Mouse (Mus musculus) C2C12 (cell line): Measurements from ENCODE around the gene Sox6.

Source experiments
- CEBPB ChIP-seq: IDR thresholded peaks from one replicate; pipeline ENCODE4 v1.6.1; 2011; ENCODE audit warnings: low read depth, mild to moderate bottlenecking, control low read depth, moderate library complexity
- CTCF ChIP-seq: IDR thresholded peaks from one replicate; pipeline ENCODE4 v1.5.1; 2011; ENCODE audit not compliant: control insufficient read depth, insufficient read depth, insufficient read length
- FOSL1 ChIP-seq: IDR thresholded peaks from one replicate; pipeline ENCODE4 v1.8.0; 2011; ENCODE audit warnings: mild to moderate bottlenecking, low read length; ENCODE audit not compliant: poor library complexity, insufficient read depth, severe bottlenecking
- MAX ChIP-seq: IDR thresholded peaks from one replicate; pipeline ENCODE4 v1.6.1; 2011; ENCODE audit warnings: mild to moderate bottlenecking, control low read depth
- MYOD1 ChIP-seq: IDR thresholded peaks from one replicate; pipeline ENCODE4 v1.6.1; 2011; ENCODE audit warnings: low read depth; ENCODE audit not compliant: control insufficient read depth, insufficient read length
- MYOG ChIP-seq: IDR thresholded peaks from one replicate; pipeline ENCODE4 v1.6.1; 2011; ENCODE audit not compliant: control insufficient read depth, insufficient read length; ENCODE audit errors: extremely low read depth
- USF1 ChIP-seq: IDR thresholded peaks from one replicate; pipeline ENCODE4 v1.6.1; 2011; ENCODE audit warnings: low read depth, mild to moderate bottlenecking, control low read depth, moderate library complexity

DNA sequence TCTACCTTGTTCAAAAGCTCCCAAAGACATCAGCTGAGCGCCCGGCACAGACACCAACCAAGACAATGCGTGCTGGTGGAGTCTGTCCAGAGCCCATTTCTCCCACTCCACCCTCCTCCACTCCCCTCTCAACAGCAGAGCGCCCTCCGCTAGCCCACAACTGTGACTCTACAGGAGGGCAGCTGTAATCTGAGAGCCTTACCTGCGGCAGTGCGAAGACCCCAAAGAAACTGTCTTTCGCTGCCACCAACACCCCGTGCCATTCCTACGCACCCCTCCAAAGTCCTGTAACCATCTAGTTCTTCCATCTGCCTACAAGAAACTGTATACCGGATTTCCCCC, 571 bp upstream of the Sox6 start, which contains the start of gene 1110004F10Rik:
- no peak for TF ChIP-seq CTCF
- TF ChIP-seq USF1 = no peak
- TF ChIP-seq MYOG = no peak
- TF ChIP-seq FOSL1 = no peak
- TF ChIP-seq MAX = no peak
- no peak for TF ChIP-seq CEBPB
- no peak for TF ChIP-seq MYOD1
